Mouse (Mus musculus): ENCODE measurements around the gene 2310057J18Rik. TPM values are rescaled to one million over a fixed set of nuclear protein-coding genes. Genes with fewer than 3 reads are reported as not detected.
"Not testable (repeated sequence)": the region's sequence is repeated elsewhere in the genome, so short reads cannot be mapped to it uniquely, and the experiment has no call there.

2310057J18Rik gene
- not detected in 2 replicates for polyA plus RNA-seq (2015; fragmentation: Nextera tagmentation; extraction: Ambion mirVana)

DNA sequence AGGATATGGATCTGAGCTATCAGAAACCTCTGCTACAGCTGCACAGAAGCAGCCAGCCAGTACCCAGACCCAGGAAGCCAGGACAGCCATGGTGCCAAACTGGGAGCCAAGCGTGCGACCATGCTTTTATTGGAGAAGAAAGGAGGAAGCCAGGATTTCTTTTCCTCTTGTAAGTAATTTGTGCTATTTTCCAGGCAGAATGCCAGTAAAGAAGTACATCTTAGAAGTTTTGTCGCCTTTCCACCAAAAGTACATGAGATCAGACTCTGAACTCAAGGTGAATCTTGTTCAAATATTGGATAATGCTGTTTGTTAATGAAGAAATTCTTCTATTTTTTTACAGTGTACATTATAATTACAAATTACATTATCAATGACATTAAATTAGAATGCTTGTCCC, at the start of gene 2310057J18Rik:
Gene 2310057J18Rik, minus strand, starts transcription at position 101 of the 400 bp plus-strand sequence.
- DNase-seq (ENCODE audit: low spot score) = no peak

DNA sequence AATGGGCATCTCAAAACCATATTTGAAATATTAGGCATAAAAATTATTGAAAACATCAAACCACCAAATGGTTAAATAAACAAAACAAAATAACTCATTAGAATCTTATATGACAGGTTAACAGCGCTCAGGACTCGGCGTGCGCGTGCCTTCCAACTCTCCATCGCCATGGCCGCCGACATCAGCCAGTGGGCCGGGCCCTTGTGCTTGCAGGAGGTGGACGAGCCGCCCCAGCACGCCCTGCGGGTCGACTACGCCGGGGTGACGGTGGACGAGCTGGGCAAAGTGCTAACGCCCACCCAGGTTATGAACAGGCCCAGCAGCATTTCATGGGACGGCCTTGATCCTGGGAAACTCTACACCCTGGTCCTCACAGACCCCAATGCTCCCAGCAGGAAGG, 43.9 kb upstream of the 2310057J18Rik start:
- DNase-seq (ENCODE audit: low spot score) = not testable (repeated sequence)

DNA sequence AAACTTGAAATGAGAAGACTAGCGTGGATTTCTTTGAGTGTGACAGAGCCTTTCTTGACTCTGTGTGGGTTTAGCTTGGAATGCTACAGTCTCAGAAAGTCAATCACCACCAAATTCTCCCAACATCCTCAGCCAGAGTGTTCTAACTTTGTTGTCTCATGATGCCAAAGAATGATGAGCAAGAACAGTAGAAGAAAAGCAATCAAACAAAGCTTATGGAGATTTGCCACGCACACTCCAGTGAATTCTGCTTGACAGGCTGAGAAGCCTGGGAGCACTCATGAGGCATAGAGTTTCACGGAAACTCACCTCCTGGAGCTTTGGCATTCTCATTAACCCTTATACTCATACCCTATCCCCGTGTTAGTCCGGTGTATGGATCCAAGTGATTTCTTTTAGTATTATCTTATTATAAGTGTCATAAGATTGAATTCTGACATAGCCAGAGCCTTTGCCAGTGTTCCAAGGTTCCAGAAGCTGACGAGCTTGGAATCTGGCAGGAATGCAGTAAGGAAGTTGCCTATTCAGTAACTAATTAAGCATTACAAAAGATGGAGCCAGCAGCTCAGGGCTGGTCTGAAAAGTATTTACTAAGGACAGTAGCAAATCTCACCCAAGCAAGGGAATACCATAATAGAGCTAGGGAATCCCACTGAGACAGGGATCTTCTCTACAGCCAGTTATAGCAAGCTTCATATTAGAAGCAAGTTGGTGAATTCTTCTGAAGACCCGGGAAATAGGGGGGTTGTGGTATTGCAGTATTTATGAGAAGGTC, 33.6 kb upstream of the 2310057J18Rik start:
- no peak for DNase-seq (ENCODE audit: low spot score)

DNA sequence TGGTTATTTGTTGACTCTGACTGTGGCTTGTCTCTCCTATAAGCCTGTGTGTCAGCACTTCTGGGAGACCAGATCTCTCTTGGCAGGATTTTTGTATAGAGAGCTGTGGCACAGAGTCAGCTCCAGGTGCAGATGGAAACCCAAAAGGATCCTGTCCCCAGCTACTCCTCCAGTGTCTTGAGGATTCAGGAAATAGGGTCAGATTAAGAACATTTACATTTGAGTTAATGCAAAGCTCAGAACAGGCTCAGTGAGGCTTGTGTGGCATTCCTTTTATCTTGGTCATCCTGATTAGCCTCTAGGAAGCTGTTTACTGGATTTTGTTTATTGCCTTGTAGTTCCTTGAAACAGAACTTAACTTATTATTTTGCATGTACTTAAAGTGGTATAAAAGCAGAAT, 11.7 kb upstream of the 2310057J18Rik start:
- no peak for DNase-seq (ENCODE audit: low spot score)

DNA sequence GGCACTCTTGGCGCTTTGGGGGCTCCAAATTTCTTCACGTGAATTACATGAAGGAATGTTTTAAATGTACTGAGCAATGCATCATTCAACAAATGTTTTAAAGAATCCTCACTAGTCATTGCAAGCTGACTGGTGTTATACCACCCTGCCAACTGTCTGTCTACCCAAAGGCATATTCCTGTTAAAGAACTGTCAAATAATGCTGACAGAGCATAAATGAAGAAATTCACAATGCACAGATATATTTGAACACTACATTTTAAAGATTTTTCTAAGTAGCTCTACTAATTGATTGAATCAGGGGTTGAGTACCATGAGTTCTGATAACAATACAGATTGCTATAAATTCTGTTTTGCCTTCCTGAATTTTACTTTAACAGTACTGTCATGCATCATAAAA, 2.9 kb upstream of the 2310057J18Rik start:
- DNase-seq (ENCODE audit: low spot score) = no peak

- no peak for DNase-seq (ENCODE audit: low spot score)
These were observed 17.9 kb downstream of the 2310057J18Rik start for GRCm38 (mm10) chr10:28968189-28968588.

GRCm38 (mm10) chr10:28955138-28955537, 31.0 kb downstream of the 2310057J18Rik start:
- DNase-seq (ENCODE audit: low spot score) = peak; percentile 62

GRCm38 (mm10) chr10:28954515-28954914, 31.6 kb downstream of the 2310057J18Rik start:
- DNase-seq (ENCODE audit: low spot score) = peak; percentile 2

Other genes starting within 250 kb of the 2310057J18Rik start
- gene Soga3, start 157.5 kb upstream of the 2310057J18Rik start, polyA plus RNA-seq (2015; fragmentation: Nextera tagmentation; extraction: Ambion mirVana) = 0.33 and 0.36 TPM in 2 replicates
- gene Gm49353, start 212.7 kb upstream of the 2310057J18Rik start, polyA plus RNA-seq (2015; fragmentation: Nextera tagmentation; extraction: Ambion mirVana) = not detected in 2 replicates
- 0.04 and 0.05 TPM in 2 replicates for gene 9330159F19Rik, start 225.3 kb upstream of the 2310057J18Rik start, polyA plus RNA-seq (2015; fragmentation: Nextera tagmentation; extraction: Ambion mirVana)

All from thymus, postnatal 0 days (tissue).